Mouse (Mus musculus) skeletal muscle tissue, postnatal 0 days (tissue): ENCODE measurements around the gene Tcerg1l. TPM values are rescaled to one million over a fixed set of nuclear protein-coding genes. Genes with fewer than 3 reads are reported as not detected.

Source experiments
- polyA plus RNA-seq: library from polyadenylated mRNA; unstranded; fragments of >200 nt; fragmentation: Nextera tagmentation; extraction: Ambion mirVana; gene quantifications from 2 replicates; pipeline ENCODE4 v1.2.1, GENCODE M21; 2015

Tcerg1l gene
- polyA plus RNA-seq, result 0.08 and 0.17 TPM in 2 replicates

GRCm38 (mm10) chr7:138397485-138398181 lies at the start of gene Tcerg1l:
Gene Tcerg1l, minus strand, starts transcription at chr7:138397730.

